Mouse (Mus musculus): Measurements from ENCODE around the gene Nicn1. TPM values are rescaled to one million over a fixed set of nuclear protein-coding genes. Genes with fewer than 3 reads are reported as not detected.

The Nicn1 gene
- polyA plus RNA-seq, 1 experiment from 2014 or later = 65.1 TPM

GRCm38 (mm10) chr9:108343835-108344234 is 53.6 kb downstream of the Nicn1 start:
- Histone ChIP-seq H3K4me1 (ENCODE audit: control insufficient read depth, insufficient read depth, low read length) (peaks cover 11% of the 10 kb centered on the region), H3K27me3 (ENCODE audit: control insufficient read depth, insufficient read depth, low read length) (no peaks in the 10 kb centered on the region), H3K27ac (ENCODE audit: low read depth, low read length) (no peak overlapping the region), H3K4me3 (ENCODE audit: low read depth, low read length) (no peak overlapping the region), H3K9ac (ENCODE audit: low read length) (no peak overlapping the region), H3K36me3 (ENCODE audit: control insufficient read depth, insufficient read depth, low read length) (no peaks in the 10 kb centered on the region), H3K4me2 (ENCODE audit: low read depth) (no peak overlapping the region), H3K9me3 (ENCODE audit: control insufficient read depth, low read length) (no peaks in the 10 kb centered on the region)
- no peak for ATAC-seq (ENCODE audit: insufficient read depth, low FRiP score, low TSS enrichment)
- 97% methylated on average over 1 of the region's 1 CpGs for WGBS
- DNase-seq (ENCODE audit: low spot score) = no peak

GRCm38 (mm10) chr9:108344471-108344870 is 54.2 kb downstream of the Nicn1 start:
- Histone ChIP-seq H3K4me3 (ENCODE audit: low read depth, low read length) (no peak overlapping the region), H3K9ac (ENCODE audit: low read length) (no peak overlapping the region), H3K4me2 (ENCODE audit: low read depth) (no peak overlapping the region), H3K4me1 (ENCODE audit: control insufficient read depth, insufficient read depth, low read length) (peaks cover 11% of the 10 kb centered on the region), H3K9me3 (ENCODE audit: control insufficient read depth, low read length) (no peaks in the 10 kb centered on the region), H3K27ac (ENCODE audit: low read depth, low read length) (no peak overlapping the region), H3K36me3 (ENCODE audit: control insufficient read depth, insufficient read depth, low read length) (no peaks in the 10 kb centered on the region), H3K27me3 (ENCODE audit: control insufficient read depth, insufficient read depth, low read length) (no peaks in the 10 kb centered on the region)
- DNase-seq (ENCODE audit: low spot score) (no peak), ATAC-seq (ENCODE audit: insufficient read depth, low FRiP score, low TSS enrichment) (no peak)
- whole genome bisulfite sequencing = 83% methylated on average over 4 of the region's 4 CpGs

Other genes starting within 250 kb of the Nicn1 start
- gene Gmppb, start 241.2 kb upstream of the Nicn1 start, polyA plus RNA-seq (2014; fragmentation: Nextera tagmentation; extraction: Ambion mirVana) = 21.7 and 23.6 TPM in 2 replicates
- 2.7 and 2.8 TPM in 2 replicates for gene Amigo3, start 237.3 kb upstream of the Nicn1 start, polyA plus RNA-seq (2014; fragmentation: Nextera tagmentation; extraction: Ambion mirVana)
- gene Mst1, start 210.0 kb upstream of the Nicn1 start, polyA plus RNA-seq (2014; fragmentation: Nextera tagmentation; extraction: Ambion mirVana) = 0.49 and 1.0 TPM in 2 replicates
- 31.6 and 35.9 TPM in 2 replicates for gene Rnf123, start 207.1 kb upstream of the Nicn1 start, polyA plus RNA-seq (2014; fragmentation: Nextera tagmentation; extraction: Ambion mirVana)
- gene Apeh, start 195.8 kb upstream of the Nicn1 start, polyA plus RNA-seq (2014; fragmentation: Nextera tagmentation; extraction: Ambion mirVana) = 54.3 and 62.7 TPM in 2 replicates
- gene Bsn, start 100.0 kb upstream of the Nicn1 start, polyA plus RNA-seq (2014; fragmentation: Nextera tagmentation; extraction: Ambion mirVana) = 3.0 and 4.3 TPM in 2 replicates
- 62.4 and 65.9 TPM in 2 replicates for gene Dag1, start 26.5 kb upstream of the Nicn1 start, polyA plus RNA-seq (2014; fragmentation: Nextera tagmentation; extraction: Ambion mirVana)
- gene Amt, start 6.4 kb downstream of the Nicn1 start, polyA plus RNA-seq (2014; fragmentation: Nextera tagmentation; extraction: Ambion mirVana) = 18.8 and 18.9 TPM in 2 replicates
- gene Rhoa, start 15.7 kb downstream of the Nicn1 start, polyA plus RNA-seq (2014; fragmentation: Nextera tagmentation; extraction: Ambion mirVana) = 236 and 274 TPM in 2 replicates
- 30.8 and 31.4 TPM in 2 replicates for gene Tcta, start 15.7 kb downstream of the Nicn1 start, polyA plus RNA-seq (2014; fragmentation: Nextera tagmentation; extraction: Ambion mirVana)
- 700 and 705 TPM in 2 replicates for gene Gpx1, start 48.5 kb downstream of the Nicn1 start, polyA plus RNA-seq (2014; fragmentation: Nextera tagmentation; extraction: Ambion mirVana)
- 141 and 145 TPM in 2 replicates for gene Usp4, start 57.4 kb downstream of the Nicn1 start, polyA plus RNA-seq (2014; fragmentation: Nextera tagmentation; extraction: Ambion mirVana)
- 0.84 and 1.3 TPM in 2 replicates for gene 1700102P08Rik, start 102.4 kb downstream of the Nicn1 start, polyA plus RNA-seq (2014; fragmentation: Nextera tagmentation; extraction: Ambion mirVana)
- gene Ccdc36, start 138.1 kb downstream of the Nicn1 start, polyA plus RNA-seq (2014; fragmentation: Nextera tagmentation; extraction: Ambion mirVana) = 0.62 and 0.77 TPM in 2 replicates
- not detected in 2 replicates for gene BC048562, start 146.1 kb downstream of the Nicn1 start, polyA plus RNA-seq (2014; fragmentation: Nextera tagmentation; extraction: Ambion mirVana)
- gene Ccdc71, start 170.1 kb downstream of the Nicn1 start, polyA plus RNA-seq (2014; fragmentation: Nextera tagmentation; extraction: Ambion mirVana) = 50.2 and 58.2 TPM in 2 replicates
- gene Klhdc8b, start 171.2 kb downstream of the Nicn1 start, polyA plus RNA-seq (2014; fragmentation: Nextera tagmentation; extraction: Ambion mirVana) = 25.4 and 28.9 TPM in 2 replicates
- 17.2 and 18.1 TPM in 2 replicates for gene Lamb2, start 189.3 kb downstream of the Nicn1 start, polyA plus RNA-seq (2014; fragmentation: Nextera tagmentation; extraction: Ambion mirVana)
- 73.8 and 79.9 TPM in 2 replicates for gene Usp19, start 200.2 kb downstream of the Nicn1 start, polyA plus RNA-seq (2014; fragmentation: Nextera tagmentation; extraction: Ambion mirVana)
- gene Qars, start 217.3 kb downstream of the Nicn1 start, polyA plus RNA-seq (2014; fragmentation: Nextera tagmentation; extraction: Ambion mirVana) = 120 and 129 TPM in 2 replicates
- 164 and 169 TPM in 2 replicates for gene Qrich1, start 226.4 kb downstream of the Nicn1 start, polyA plus RNA-seq (2014; fragmentation: Nextera tagmentation; extraction: Ambion mirVana)

Data from neural tube, embryonic 11.5 days (tissue).